Mouse (Mus musculus) CH12.LX (cell line): Measurements from ENCODE around the gene Tsnax.

Experiments
- CHD2 ChIP-seq: IDR thresholded peaks from 2 replicates; pipeline ENCODE4 v1.6.1; 2011; ENCODE audit warnings: low read length, improper control_type of control experiment
- CTCF ChIP-seq, 2 experiments: IDR thresholded peaks in 1 of 2; conservative IDR thresholded peaks in 1 of 2; 2 replicates each; pipeline ENCODE4 v1.5.1; 2011 to 2012; ENCODE audit warnings: low read depth in 2 of 2, low read length in 2 of 2, improper control_type of control experiment in 1 of 2, inconsistent platforms in 1 of 2, mild to moderate bottlenecking in 1 of 2, moderate library complexity in 1 of 2
- E2F4 ChIP-seq: IDR thresholded peaks from 2 replicates; pipeline ENCODE4 v1.6.1; 2011; ENCODE audit warnings: low read depth, low read length, improper control_type of control experiment; ENCODE audit not compliant: insufficient replicate concordance
- NELFE ChIP-seq: IDR thresholded peaks from 2 replicates; pipeline ENCODE4 v1.6.1; 2011; ENCODE audit warnings: low read depth, low read length, improper control_type of control experiment
- TBP ChIP-seq: conservative IDR thresholded peaks from 2 replicates; pipeline ENCODE4 v1.6.1; 2011; ENCODE audit warnings: low read depth, low read length, improper control_type of control experiment
- TCF12 ChIP-seq: IDR thresholded peaks from 2 replicates; pipeline ENCODE4 v1.6.1; 2014; ENCODE audit warnings: low read depth, mild to moderate bottlenecking, inconsistent platforms, low read length, improper control_type of control experiment

DNA sequence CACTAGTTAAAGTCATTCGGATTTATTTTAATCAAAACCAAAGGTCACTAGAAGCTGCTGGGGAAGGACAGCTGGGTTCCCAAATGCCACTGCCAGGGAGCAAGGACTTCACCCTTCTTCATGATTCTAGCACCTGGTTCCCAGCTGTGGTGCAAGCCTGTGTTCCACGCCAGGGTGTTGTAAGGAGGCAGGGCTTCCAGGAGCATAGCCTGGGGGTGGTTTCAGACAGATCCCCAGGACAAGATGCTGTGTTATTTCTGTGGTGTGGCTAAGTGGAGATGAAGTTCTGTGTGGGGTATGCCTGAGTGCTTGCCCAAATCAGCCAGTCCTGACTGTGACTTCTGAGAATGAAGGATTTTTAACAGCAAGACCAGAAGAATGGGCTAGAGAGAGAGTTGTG, 28.7 kb downstream of the Tsnax start:
- TF ChIP-seq CTCF (conservative IDR thresholded peaks at IDR 0.05 in 1 of 2, IDR thresholded peaks at IDR 0.05 in 1 of 2; ENCODE audit: low read depth in 2 of 2, low read length in 2 of 2), result no peak
- no peak for TF ChIP-seq CHD2
- TF ChIP-seq E2F4, result no peak
- TF ChIP-seq TBP, result no peak
- TF ChIP-seq NELFE, result no peak
- no peak for TF ChIP-seq TCF12
